Mouse (Mus musculus) thymus, adult 2 months (tissue): ENCODE data around the gene Gm29609. TPM values are rescaled to one million over a fixed set of nuclear protein-coding genes. Genes with fewer than 3 reads are reported as not detected.
"Not testable (repeated sequence)": the region's sequence is repeated elsewhere in the genome, so short reads cannot be mapped to it uniquely, and the experiment has no call there.

Source experiments
- DNase-seq: peaks from one replicate; pipeline ENCODE4 v3.0.0; 2021
- H3K27ac ChIP-seq: fragments of 200-500 bp; 2 replicates; pipeline ENCODE4 v1.5.1; 2012; ENCODE audit warnings: low read length, control low read depth; ENCODE audit not compliant: control insufficient read depth, insufficient read depth
- H3K27me3 ChIP-seq: fragments of 200-500 bp; 2 replicates; pipeline ENCODE4 v1.6.1; 2012; ENCODE audit warnings: mild to moderate bottlenecking, low read length, moderate library complexity, mixed read lengths; ENCODE audit not compliant: control insufficient read depth, insufficient read depth
- H3K36me3 ChIP-seq: fragments of 200-500 bp; 2 replicates; pipeline ENCODE4 v1.6.1; 2012; ENCODE audit warnings: mild to moderate bottlenecking, low read length, moderate library complexity; ENCODE audit not compliant: control insufficient read depth, insufficient read depth
- H3K4me1 ChIP-seq: fragments of 200-500 bp; replicated peaks from 2 replicates; pipeline ENCODE4 v1.6.1; 2012; ENCODE audit warnings: low read length; ENCODE audit not compliant: control insufficient read depth, insufficient read depth
- H3K4me3 ChIP-seq: fragments of 200-500 bp; 2 replicates; pipeline ENCODE4 v1.5.1; 2012; ENCODE audit warnings: mild to moderate bottlenecking, low read length, control low read depth, moderate library complexity; ENCODE audit not compliant: control insufficient read depth, insufficient read depth
- CTCF ChIP-seq: fragments of 200-500 bp; IDR thresholded peaks from 2 replicates; pipeline ENCODE4 v1.5.1; 2012; ENCODE audit warnings: mild to moderate bottlenecking, control low read depth, low read length, moderate library complexity, borderline replicate concordance; ENCODE audit not compliant: control insufficient read depth, poor library complexity, insufficient read depth; ENCODE audit errors: extremely low read depth
- POLR2A ChIP-seq: fragments of 200-500 bp; IDR thresholded peaks from 2 replicates; pipeline ENCODE4 v1.6.1; 2012; ENCODE audit warnings: mild to moderate bottlenecking, low read length, control low read depth, moderate library complexity; ENCODE audit not compliant: control insufficient read depth, poor library complexity, insufficient read depth; ENCODE audit errors: extremely low read depth
- WGBS: fragments of 180-500 bp; shearing (Covaris S2); methylation state at CpG from one replicate; pipeline ENCODE4 v1.1.7; 2018; 5-methylcytosine and 5-hydroxymethylcytosine counted together
- polyA plus RNA-seq: library from polyadenylated mRNA; depleted of rRNA; stranded (reverse); fragments of >200 nt; gene quantifications from 2 replicates; pipeline ENCODE4 v1.2.3, GENCODE M21; 2012

Gene Gm29609
- polyA plus RNA-seq, 1 experiment, result 3.5 TPM

GRCm38 (mm10) chr5:31219911-31220447 lies 40.3 kb upstream of the Gm29609 start:
- no peaks in the 10 kb centered on the region for H3K27me3 ChIP-seq
- H3K4me3 ChIP-seq, result peak overlapping the region; percentile 81
- H3K36me3 ChIP-seq, result no peaks in the 10 kb centered on the region
- 0% methylated on average over 40 of the region's 40 CpGs for WGBS
- peak; percentile 12; the same call in 1 of the 2 replicates for TF ChIP-seq CTCF
- no peak for TF ChIP-seq POLR2A
- peaks cover 9% of the 10 kb centered on the region for H3K4me1 ChIP-seq
- no peak for DNase-seq
- H3K27ac ChIP-seq, result peak overlapping the region; percentile 37

GRCm38 (mm10) chr5:31219474-31219873 lies 39.8 kb upstream of the Gm29609 start:
- 2% methylated on average over 11 of the region's 11 CpGs for WGBS
- Histone ChIP-seq H3K27ac (no peak overlapping the region), H3K36me3 (no peaks in the 10 kb centered on the region), H3K4me1 (peaks cover 9% of the 10 kb centered on the region), H3K27me3 (no peaks in the 10 kb centered on the region), H3K4me3 (peak overlapping the region; percentile 81)
- TF ChIP-seq POLR2A, result no peak
- no peak for TF ChIP-seq CTCF
- DNase-seq, result no peak

- no peak overlapping the region for H3K27ac ChIP-seq
- H3K4me3 ChIP-seq, result no peak overlapping the region
- no peaks in the 10 kb centered on the region for H3K27me3 ChIP-seq
- WGBS, result 1% methylated on average over 2 of the region's 2 CpGs
- DNase-seq, result no peak
- TF ChIP-seq POLR2A (no peak), CTCF (no peak)
- peaks cover 9% of the 10 kb centered on the region for H3K4me1 ChIP-seq
- H3K36me3 ChIP-seq, result no peaks in the 10 kb centered on the region
Observed at GRCm38 (mm10) chr5:31219070-31219469, 39.4 kb upstream of the Gm29609 start.

GRCm38 (mm10) chr5:31218294-31218693 lies 38.6 kb upstream of the Gm29609 start:
- no peak overlapping the region for H3K27ac ChIP-seq
- H3K4me3 ChIP-seq, result no peak overlapping the region
- 33% methylated on average over 7 of the region's 7 CpGs for WGBS
- TF ChIP-seq CTCF (no peak), POLR2A (no peak)
- H3K27me3 ChIP-seq, result no peaks in the 10 kb centered on the region
- no peak for DNase-seq
- H3K4me1 ChIP-seq, result peaks cover 9% of the 10 kb centered on the region
- H3K36me3 ChIP-seq, result no peaks in the 10 kb centered on the region

GRCm38 (mm10) chr5:31216554-31216953 lies 36.8 kb upstream of the Gm29609 start:
- H3K36me3 ChIP-seq, H3K27ac ChIP-seq, H3K4me3 ChIP-seq, DNase-seq, H3K27me3 ChIP-seq, H3K4me1 ChIP-seq: not testable (repeated sequence)
- 88% methylated on average over 6 of the region's 6 CpGs for WGBS

- Histone ChIP-seq H3K4me1 (peaks cover 13% of the 10 kb centered on the region), H3K36me3 (peaks cover 50% of the 10 kb centered on the region)
- 96% methylated on average over 6 of the region's 6 CpGs for WGBS
Observed at GRCm38 (mm10) chr5:31204421-31204820, 24.7 kb upstream of the Gm29609 start.

GRCm38 (mm10) chr5:31203866-31204265 lies 24.2 kb upstream of the Gm29609 start:
- peaks cover 56% of the 10 kb centered on the region for H3K36me3 ChIP-seq
- no peak for TF ChIP-seq POLR2A
- TF ChIP-seq CTCF, result no peak
- H3K27me3 ChIP-seq, result no peaks in the 10 kb centered on the region
- H3K4me1 ChIP-seq, result peaks cover 13% of the 10 kb centered on the region
- 96% methylated on average over 2 of the region's 2 CpGs for WGBS
- DNase-seq, result no peak
- H3K27ac ChIP-seq, result no peak overlapping the region
- no peak overlapping the region for H3K4me3 ChIP-seq

More at GRCm38 (mm10) chr5:31204421-31204820, 24.7 kb upstream of the Gm29609 start:
- Histone ChIP-seq H3K27ac (no peak overlapping the region), H3K4me3 (no peak overlapping the region), H3K27me3 (no peaks in the 10 kb centered on the region)
- no peak for TF ChIP-seq CTCF
- TF ChIP-seq POLR2A, result no peak
- DNase-seq, result no peak
